Mouse (Mus musculus) heart, embryonic 15.5 days (tissue): ENCODE data around the gene Ikbke. TPM values are rescaled to one million over a fixed set of nuclear protein-coding genes. Genes with fewer than 3 reads are reported as not detected.
A peak's percentile ranks its signal among the peaks of the same experiment; 100 is the strongest.

Experiments
- ATAC-seq: fragments of 200-750 bp; cut with Nextera tagmentation; replicated peaks from 2 replicates; pipeline ENCODE4 v1.8.0; 2017; ENCODE audit warnings: low read depth, moderate TSS enrichment; ENCODE audit not compliant: insufficient number of reproducible peaks, insufficient read depth, low FRiP score
- H3K27ac ChIP-seq: fragments of 300-500 bp; sonication (generic); 2 replicates; pipeline ENCODE4 v1.5.1; 2015; ENCODE audit warnings: mild to moderate bottlenecking, inconsistent platforms
- H3K27me3 ChIP-seq: fragments of 300-500 bp; sonication (generic); 2 replicates; pipeline ENCODE4 v1.6.1; 2015; ENCODE audit warnings: inconsistent platforms
- H3K36me3 ChIP-seq: fragments of 300-500 bp; sonication (generic); 2 replicates; pipeline ENCODE4 v1.6.1; 2015; ENCODE audit warnings: mild to moderate bottlenecking, inconsistent platforms
- H3K4me1 ChIP-seq: fragments of 300-500 bp; sonication (generic); replicated peaks from 2 replicates; pipeline ENCODE4 v1.6.1; 2015; ENCODE audit warnings: inconsistent platforms
- H3K4me2 ChIP-seq: fragments of 300-500 bp; sonication (generic); 2 replicates; pipeline ENCODE4 v1.6.1; 2015; ENCODE audit warnings: inconsistent platforms, mild to moderate bottlenecking, moderate library complexity
- H3K4me3 ChIP-seq: fragments of 300-500 bp; sonication (generic); 2 replicates; pipeline ENCODE4 v1.5.1; 2015; ENCODE audit warnings: mild to moderate bottlenecking, inconsistent platforms
- H3K9ac ChIP-seq: fragments of 300-500 bp; sonication (generic); 2 replicates; pipeline ENCODE4 v1.6.1; 2015; ENCODE audit warnings: mild to moderate bottlenecking, inconsistent platforms
- H3K9me3 ChIP-seq: fragments of 300-500 bp; sonication (generic); replicated peaks from 2 replicates; pipeline ENCODE4 v1.6.1; 2016; ENCODE audit warnings: inconsistent platforms
- WGBS: fragments of 180-500 bp; shearing (Covaris S2); methylation state at CpG from one replicate; pipeline ENCODE4 v1.1.7; 2015; ENCODE audit warnings: mixed read lengths; 5-methylcytosine and 5-hydroxymethylcytosine counted together
- polyA plus RNA-seq: library from polyadenylated mRNA; unstranded; fragments of >200 nt; fragmentation: Nextera tagmentation; extraction: Ambion mirVana; gene quantifications from 2 replicates; pipeline ENCODE4 v1.2.1, GENCODE M21; 2015

The Ikbke gene
- polyA plus RNA-seq, 1 experiment from 2014 or later, result 2.4 TPM

DNA sequence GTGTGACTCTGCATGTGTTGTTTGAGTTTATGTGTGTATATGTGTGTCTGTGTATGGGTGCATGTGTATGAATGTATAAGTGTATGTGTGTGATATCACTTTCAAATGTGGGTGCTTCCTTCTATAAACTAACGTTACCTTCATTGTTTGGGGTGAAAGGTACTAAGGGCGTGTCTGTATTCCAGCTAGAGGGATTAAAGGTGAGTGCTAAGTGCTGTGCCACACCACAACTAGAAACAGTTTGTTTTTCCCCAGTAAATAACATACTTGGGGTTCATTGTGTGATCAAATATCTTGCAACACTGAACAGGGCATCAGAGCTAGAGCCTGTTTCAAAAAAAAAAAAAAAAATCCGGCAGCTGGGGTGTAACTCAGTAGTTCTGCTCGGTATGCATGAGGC, 2.3 kb upstream of the Ikbke start:
- H3K36me3 ChIP-seq, result no peaks in the 10 kb centered on the region
- H3K9ac ChIP-seq, result no peak overlapping the region
- no peaks in the 10 kb centered on the region for H3K27me3 ChIP-seq
- 47% methylated on average over 4 of the region's 4 CpGs for WGBS
- no peak overlapping the region for H3K27ac ChIP-seq
- H3K4me2 ChIP-seq, result no peak overlapping the region
- no peaks in the 10 kb centered on the region for H3K9me3 ChIP-seq
- H3K4me1 ChIP-seq, result peaks cover 21% of the 10 kb centered on the region
- ATAC-seq, result no peak
- H3K4me3 ChIP-seq, result no peak overlapping the region

DNA sequence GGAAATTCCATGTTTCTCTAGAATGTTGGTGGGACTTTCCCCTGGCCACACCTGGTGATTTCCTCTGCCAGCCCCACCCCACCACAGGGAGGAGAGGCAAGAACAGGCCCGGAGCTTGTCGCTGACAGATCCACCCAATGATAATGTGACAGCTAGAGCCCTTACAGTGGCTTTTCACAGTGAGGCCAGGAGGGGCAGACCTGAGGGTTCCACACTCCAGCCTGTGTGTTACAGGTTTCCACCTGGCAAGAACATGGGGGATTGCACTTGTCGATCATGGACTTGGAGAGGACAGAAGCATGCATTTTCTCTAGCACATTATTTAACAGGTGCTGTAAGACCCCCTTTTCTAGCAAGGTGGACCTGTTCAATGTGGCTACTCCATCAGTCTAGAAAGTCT, 874 bp upstream of the Ikbke start:
- ATAC-seq, result no peak
- Histone ChIP-seq H3K36me3 (no peaks in the 10 kb centered on the region), H3K4me1 (peaks cover 21% of the 10 kb centered on the region), H3K27ac (no peak overlapping the region), H3K9ac (no peak overlapping the region), H3K27me3 (no peaks in the 10 kb centered on the region), H3K9me3 (no peaks in the 10 kb centered on the region), H3K4me3 (no peak overlapping the region), H3K4me2 (no peak overlapping the region)
- 39% methylated on average over 3 of the region's 3 CpGs for WGBS

DNA sequence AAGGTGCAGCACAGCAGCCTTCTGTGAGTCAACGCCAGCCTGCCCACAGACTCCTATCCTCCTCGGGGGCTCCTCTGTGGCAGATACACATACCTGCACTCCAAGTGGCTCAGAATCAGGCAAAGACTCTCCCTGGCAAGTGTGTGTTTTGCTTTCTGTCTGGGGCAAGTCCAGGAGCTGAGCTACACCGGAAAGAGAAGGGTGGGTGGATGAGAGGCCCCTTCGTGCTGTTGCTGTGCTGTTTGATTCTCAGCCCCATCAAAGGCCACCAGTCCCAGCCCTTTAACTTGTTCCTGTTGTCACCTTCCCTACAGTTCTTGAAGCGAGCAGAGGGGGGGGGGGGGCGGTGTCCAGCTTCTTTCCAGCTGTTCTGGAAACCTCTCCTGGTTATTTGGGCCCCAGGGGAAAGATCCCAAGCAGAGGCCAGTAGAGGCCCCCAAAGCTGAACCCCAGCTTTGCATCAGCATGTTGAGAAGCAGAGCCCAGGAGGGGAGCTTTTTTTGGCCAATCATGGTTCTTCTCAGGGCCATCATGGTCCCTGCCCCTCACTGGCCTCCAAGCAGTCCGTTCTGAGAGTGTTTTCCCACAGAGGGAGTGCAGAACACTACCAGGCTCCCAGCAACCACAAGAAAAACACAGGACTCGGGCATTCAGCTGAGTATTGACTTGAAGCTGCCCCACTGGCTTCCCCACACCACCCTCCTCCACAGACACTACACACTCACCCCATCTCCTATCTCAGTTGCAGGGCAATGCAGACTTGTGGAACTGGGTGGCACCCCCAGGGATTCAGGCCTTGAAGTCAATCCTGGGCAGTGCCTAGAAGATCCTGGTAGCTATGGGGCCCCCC, 575 bp downstream of the Ikbke start:
- Histone ChIP-seq H3K27me3 (no peaks in the 10 kb centered on the region), H3K9me3 (no peaks in the 10 kb centered on the region), H3K4me3 (peak overlapping the region; percentile 52), H3K27ac (peak overlapping the region; percentile 65), H3K4me2 (peak overlapping the region; percentile 66), H3K4me1 (peaks cover 26% of the 10 kb centered on the region), H3K36me3 (no peaks in the 10 kb centered on the region), H3K9ac (peak overlapping the region; percentile 47)
- WGBS, result 37% methylated on average over 8 of the region's 8 CpGs
- ATAC-seq, result no peak

DNA sequence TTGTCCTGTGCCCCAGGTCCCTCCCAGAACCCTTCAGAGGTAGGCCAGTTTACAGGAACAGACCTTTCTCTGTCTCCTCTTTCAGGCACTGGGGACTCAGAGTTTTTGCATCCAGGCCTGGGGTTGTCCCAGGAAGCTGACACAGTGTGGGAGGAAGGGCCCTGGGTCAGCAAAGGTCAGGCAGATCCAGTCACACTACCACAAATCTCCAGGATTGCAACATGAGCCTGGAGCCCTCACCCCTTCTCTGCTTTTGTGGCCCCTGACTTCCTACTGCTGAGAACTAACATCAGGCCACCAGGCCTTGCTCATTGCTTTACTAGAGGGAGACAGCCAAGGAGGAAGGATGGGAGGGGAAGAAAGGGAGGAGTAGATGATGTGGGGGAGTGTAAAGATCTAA, 2.6 kb downstream of the Ikbke start:
- Histone ChIP-seq H3K27me3 (0 out of 2 replicates have a peak, but pooled peaks cover 4% of the 10 kb centered on the region), H3K36me3 (no peaks in the 10 kb centered on the region), H3K9ac (no peak overlapping the region), H3K4me3 (no peak overlapping the region), H3K4me1 (peaks cover 22% of the 10 kb centered on the region), H3K27ac (no peak overlapping the region), H3K4me2 (no peak overlapping the region), H3K9me3 (no peaks in the 10 kb centered on the region)
- ATAC-seq, result no peak

DNA sequence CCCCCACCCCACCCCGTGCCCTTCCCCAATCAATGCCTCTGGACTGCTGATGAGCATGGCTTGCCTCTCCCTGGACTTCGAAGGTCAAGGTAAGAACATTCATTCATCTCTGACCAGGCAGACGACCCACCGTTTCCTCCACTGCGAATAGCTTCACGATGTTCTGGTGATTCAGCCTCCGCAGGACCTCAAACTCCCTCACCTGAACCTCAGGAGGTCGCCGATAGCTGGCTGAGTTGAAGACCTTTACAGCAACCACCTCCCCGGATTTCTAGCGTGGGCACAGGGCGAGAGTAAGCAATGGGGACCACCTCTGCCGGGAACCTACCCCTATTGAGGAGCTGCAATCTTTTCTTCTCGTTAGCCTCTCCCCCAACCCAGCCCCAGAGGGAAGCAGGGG, 3.8 kb downstream of the Ikbke start:
- H3K9me3 ChIP-seq, result no peaks in the 10 kb centered on the region
- no peak overlapping the region for H3K4me3 ChIP-seq
- no peak for ATAC-seq
- 0 out of 2 replicates have a peak, but pooled peaks cover 4% of the 10 kb centered on the region for H3K27me3 ChIP-seq
- no peaks in the 10 kb centered on the region for H3K36me3 ChIP-seq
- no peak overlapping the region for H3K9ac ChIP-seq
- H3K4me1 ChIP-seq, result peaks cover 22% of the 10 kb centered on the region
- no peak overlapping the region for H3K27ac ChIP-seq
- no peak overlapping the region for H3K4me2 ChIP-seq
- WGBS, result 64% methylated on average over 14 of the region's 14 CpGs

DNA sequence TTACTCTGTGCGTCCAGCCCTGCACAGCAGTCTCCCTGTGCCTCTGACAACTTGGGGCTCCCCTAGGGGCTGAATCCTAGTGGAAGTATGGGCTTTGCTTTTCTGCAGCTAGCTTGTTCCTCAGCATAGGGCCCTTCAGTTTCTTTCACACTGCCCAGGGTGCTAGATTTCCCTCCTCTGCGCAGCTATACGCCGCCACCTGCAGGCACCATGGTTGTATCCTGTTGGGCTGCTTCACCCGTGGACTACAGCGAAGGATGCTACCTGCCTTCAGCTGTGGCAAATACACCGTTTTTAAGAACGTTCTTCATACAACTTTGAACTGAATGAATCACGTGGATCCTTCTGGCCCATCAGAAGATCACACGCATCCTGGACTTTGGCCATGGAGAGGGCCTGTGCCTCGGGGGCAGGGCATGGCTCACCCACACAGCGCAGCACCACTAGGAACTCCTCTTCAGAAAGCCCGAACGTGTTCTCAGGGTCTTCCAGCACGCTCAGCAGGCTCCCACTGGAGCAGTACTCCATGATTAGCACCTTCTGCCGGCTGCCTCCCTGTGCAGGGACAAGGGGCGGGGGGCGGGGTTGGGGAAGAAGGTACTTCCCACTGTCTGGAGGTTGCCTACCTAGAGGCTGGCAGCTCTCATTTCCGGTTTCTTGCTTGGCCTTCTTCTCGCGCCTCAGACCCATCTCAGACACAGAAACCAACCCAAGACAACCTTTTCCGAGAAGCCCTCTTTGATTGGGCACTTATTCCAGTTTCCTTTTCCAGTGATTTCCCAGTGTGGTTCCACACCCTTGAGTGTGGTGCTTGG, 4.5 kb downstream of the Ikbke start:
- WGBS, result 37% methylated on average over 22 of the region's 22 CpGs

DNA sequence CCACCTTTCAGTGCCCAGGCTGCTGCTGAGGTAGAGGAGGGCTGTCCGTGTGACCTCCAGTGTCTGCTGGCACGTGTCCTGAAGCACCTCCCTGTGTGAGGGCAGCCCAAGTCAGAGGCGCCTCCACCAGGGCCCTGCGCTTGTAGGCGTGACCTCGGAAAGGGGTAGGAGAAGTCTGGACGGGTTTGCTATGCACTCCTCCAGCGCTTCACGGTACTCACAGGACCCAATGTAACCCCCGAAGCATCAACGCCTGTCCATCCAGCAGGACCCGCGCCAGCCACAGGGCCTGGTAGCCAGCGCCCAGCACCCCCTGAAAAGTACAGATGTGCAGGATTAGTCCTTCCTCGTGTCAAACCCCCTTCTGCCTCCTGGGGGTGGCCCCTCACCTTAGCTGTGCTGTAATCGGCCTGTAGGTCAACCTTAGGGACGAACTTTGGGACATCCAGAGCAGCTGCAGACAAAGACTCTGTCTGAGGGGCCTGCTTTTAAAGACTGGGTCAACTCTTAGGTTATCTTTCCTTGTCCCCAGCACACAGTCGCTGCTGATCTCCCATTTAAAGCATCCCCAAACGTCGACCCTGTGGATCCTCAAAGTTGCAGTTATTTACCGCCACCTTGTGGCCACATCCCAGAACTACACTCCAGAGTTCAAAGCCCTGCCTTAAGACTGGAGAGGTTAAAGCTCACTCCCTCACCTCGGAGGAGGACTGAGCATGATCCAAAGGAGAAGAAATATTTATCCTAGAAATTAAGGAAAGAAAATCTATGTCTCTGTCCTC, 9.4 kb downstream of the Ikbke start:
- Histone ChIP-seq H3K4me2 (no peak overlapping the region), H3K4me3 (no peak overlapping the region), H3K27me3 (peaks cover 13% of the 10 kb centered on the region; the same call in 1 of the 2 replicates), H3K36me3 (0 out of 2 replicates have a peak, but pooled peaks cover 3% of the 10 kb centered on the region), H3K9ac (no peak overlapping the region), H3K27ac (no peak overlapping the region), H3K9me3 (no peaks in the 10 kb centered on the region), H3K4me1 (peaks cover 8% of the 10 kb centered on the region)
- no peak for ATAC-seq
- 29% methylated on average over 22 of the region's 22 CpGs for WGBS

More for the DNA sequence above, 4.5 kb downstream of the Ikbke start:
- H3K9me3 ChIP-seq, result no peaks in the 10 kb centered on the region
- H3K27me3 ChIP-seq, result 0 out of 2 replicates have a peak, but pooled peaks cover 4% of the 10 kb centered on the region
- peaks cover 24% of the 10 kb centered on the region for H3K4me1 ChIP-seq
- no peak overlapping the region for H3K27ac ChIP-seq
- no peak for ATAC-seq
- H3K4me3 ChIP-seq, result 0 out of 2 replicates have a peak overlapping the region, but pooled peaks have one; percentile 14
- H3K36me3 ChIP-seq, result no peaks in the 10 kb centered on the region
- H3K9ac ChIP-seq, result no peak overlapping the region
- H3K4me2 ChIP-seq, result peak overlapping the region; percentile 48

DNA sequence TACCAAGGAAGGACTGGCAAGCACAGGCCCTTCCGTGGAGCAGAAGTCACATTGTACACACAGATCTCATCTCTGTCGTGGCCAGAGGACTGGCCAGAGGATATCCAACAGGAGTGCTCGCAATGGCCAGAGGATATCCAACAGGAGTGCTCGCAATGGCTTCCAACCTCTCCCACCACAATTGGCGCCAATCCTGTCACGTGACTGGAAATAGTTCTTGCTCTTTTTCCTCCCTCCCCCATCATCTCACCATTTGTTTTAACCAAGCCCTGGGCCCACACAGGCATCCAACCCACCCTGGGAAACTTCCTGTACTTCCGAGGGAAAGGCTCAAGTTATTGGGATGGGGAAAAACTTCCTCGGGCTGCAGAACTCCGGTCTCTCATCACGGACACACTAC, 10.6 kb downstream of the Ikbke start:
- ATAC-seq, result no peak
- H3K9ac ChIP-seq, result no peak overlapping the region
- H3K4me3 ChIP-seq, result no peak overlapping the region
- H3K9me3 ChIP-seq, result no peaks in the 10 kb centered on the region
- peaks cover 13% of the 10 kb centered on the region; the same call in 1 of the 2 replicates for H3K27me3 ChIP-seq
- 0 out of 2 replicates have a peak, but pooled peaks cover 5% of the 10 kb centered on the region for H3K4me1 ChIP-seq
- 76% methylated on average over 10 of the region's 10 CpGs for WGBS
- H3K27ac ChIP-seq, result no peak overlapping the region
- H3K36me3 ChIP-seq, result 0 out of 2 replicates have a peak, but pooled peaks cover 3% of the 10 kb centered on the region
- H3K4me2 ChIP-seq, result no peak overlapping the region

DNA sequence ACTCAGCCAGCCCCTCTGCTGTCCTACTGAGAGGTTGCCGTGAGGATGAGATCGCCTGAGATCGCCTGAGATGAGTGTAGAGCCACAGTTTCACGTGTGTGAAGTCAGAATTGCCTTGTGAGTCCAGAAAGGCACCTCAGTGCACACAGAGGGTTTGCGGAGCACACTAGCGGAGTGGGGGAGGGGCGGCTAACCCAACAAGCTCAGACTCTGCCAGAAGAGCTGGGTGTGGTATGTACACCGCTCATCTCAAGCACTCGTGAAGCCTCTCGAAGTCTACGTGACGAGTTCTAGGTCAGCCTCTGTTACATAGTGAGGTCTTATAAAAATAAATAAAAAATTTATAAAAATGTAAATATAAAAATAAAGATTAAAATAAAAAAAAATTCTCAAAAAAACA, 15.5 kb downstream of the Ikbke start:
- no peak for ATAC-seq
- Histone ChIP-seq H3K27ac (no peak overlapping the region), H3K4me3 (no peak overlapping the region), H3K36me3 (no peaks in the 10 kb centered on the region), H3K9ac (no peak overlapping the region), H3K27me3 (0 out of 2 replicates have a peak, but pooled peaks cover 6% of the 10 kb centered on the region), H3K4me2 (no peak overlapping the region), H3K4me1 (no peaks in the 10 kb centered on the region), H3K9me3 (no peaks in the 10 kb centered on the region)
- WGBS, result 67% methylated on average over 12 of the region's 12 CpGs

DNA sequence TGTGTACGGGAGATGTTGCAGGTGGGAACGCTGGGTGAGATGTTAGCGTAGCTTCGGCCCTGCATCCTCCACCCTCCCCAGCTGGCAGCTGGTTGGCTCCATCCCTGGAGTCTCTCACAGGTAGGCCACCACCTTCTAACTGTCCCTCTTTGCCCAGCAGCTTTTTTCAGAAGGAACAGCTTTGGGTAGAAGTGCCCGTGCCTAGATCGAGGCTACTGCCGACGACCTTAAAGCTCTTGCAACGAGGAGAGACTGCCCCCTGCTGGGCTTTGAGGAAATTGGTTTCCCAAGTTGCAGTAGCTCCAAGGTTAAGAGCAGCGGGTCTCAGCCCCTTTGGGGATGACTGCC, 19.1 kb downstream of the Ikbke start:
- H3K9me3 ChIP-seq, result no peaks in the 10 kb centered on the region
- no peaks in the 10 kb centered on the region for H3K36me3 ChIP-seq
- H3K4me2 ChIP-seq, result no peak overlapping the region
- H3K27ac ChIP-seq, result no peak overlapping the region
- H3K9ac ChIP-seq, result no peak overlapping the region
- 0 out of 2 replicates have a peak, but pooled peaks cover 10% of the 10 kb centered on the region for H3K27me3 ChIP-seq
- WGBS, result 30% methylated on average over 10 of the region's 10 CpGs
- no peak overlapping the region for H3K4me3 ChIP-seq
- no peak for ATAC-seq
- no peaks in the 10 kb centered on the region for H3K4me1 ChIP-seq
